Mouse (Mus musculus) MEL (cell line): ENCODE measurements around the gene Lrrc32. TPM values are rescaled to one million over a fixed set of nuclear protein-coding genes. Genes with fewer than 3 reads are reported as not detected.

Source experiments
- DNase-seq: peaks from one replicate; pipeline ENCODE4 v3.0.0; 2011; ENCODE audit warnings: low read depth, low spot score
- H3K27ac ChIP-seq: 2 replicates; pipeline ENCODE4 v1.5.1; 2012; ENCODE audit warnings: low read depth, mild to moderate bottlenecking, control low read depth, low read length, moderate library complexity; ENCODE audit not compliant: control insufficient read depth
- H3K27me3 ChIP-seq, 2 experiments: fragments of 150-350 bp in 1 of 2; sonication (generic) in 1 of 2; 2 replicates each; pipeline ENCODE4 v1.6.1; 2012; ENCODE audit warnings: low read length in 2 of 2, mild to moderate bottlenecking in 2 of 2, improper control_type of control experiment in 1 of 2, moderate library complexity in 1 of 2; ENCODE audit not compliant: insufficient read depth in 2 of 2, control insufficient read depth in 1 of 2
- H3K36me3 ChIP-seq, 2 experiments: 2 replicates each; pipeline ENCODE4 v1.6.1; 2012 to 2014; ENCODE audit warnings: low read length in 2 of 2, improper control_type of control experiment in 1 of 2, inconsistent platforms in 1 of 2, mild to moderate bottlenecking in 1 of 2; ENCODE audit not compliant: insufficient read depth in 2 of 2, control insufficient read depth in 1 of 2
- H3K4me1 ChIP-seq, 2 experiments: fragments of 150-350 bp in 1 of 2; sonication (generic) in 1 of 2; 2 replicates each; pipeline ENCODE4 v1.6.1; 2012; ENCODE audit warnings: low read length in 2 of 2, improper control_type of control experiment in 1 of 2, mild to moderate bottlenecking in 1 of 2; ENCODE audit not compliant: insufficient read depth in 2 of 2, control insufficient read depth in 1 of 2
- H3K4me3 ChIP-seq, 2 experiments: fragments of 150-350 bp in 1 of 2; sonication (generic) in 1 of 2; 2 replicates each; pipeline ENCODE4 v1.5.1; 2012; ENCODE audit warnings: low read depth in 2 of 2, low read length in 2 of 2, mild to moderate bottlenecking in 2 of 2, moderate library complexity in 2 of 2, control low read depth in 1 of 2, improper control_type of control experiment in 1 of 2; ENCODE audit not compliant: control insufficient read depth in 1 of 2, insufficient read depth in 1 of 2
- H3K79me2 ChIP-seq: 2 replicates; pipeline ENCODE4 v1.6.1; 2012; ENCODE audit warnings: mild to moderate bottlenecking, low read length, moderate library complexity; ENCODE audit not compliant: control insufficient read depth, poor library complexity, insufficient read depth
- H3K9ac ChIP-seq: 2 replicates; pipeline ENCODE4 v1.6.1; 2012; ENCODE audit warnings: low read depth, mild to moderate bottlenecking, control low read depth, low read length, moderate library complexity; ENCODE audit not compliant: control insufficient read depth, poor library complexity, severe bottlenecking
- H3K9me3 ChIP-seq: fragments of 150-350 bp; sonication (generic); replicated peaks from 2 replicates; pipeline ENCODE4 v1.6.1; 2012; ENCODE audit warnings: mild to moderate bottlenecking, low read length, improper control_type of control experiment, moderate library complexity; ENCODE audit not compliant: insufficient read depth
- CHD1 ChIP-seq: IDR thresholded peaks from 2 replicates; pipeline ENCODE4 v1.6.1; 2012; ENCODE audit warnings: low read depth, mild to moderate bottlenecking, inconsistent platforms, low read length, improper control_type of control experiment
- CHD2 ChIP-seq: IDR thresholded peaks from 2 replicates; pipeline ENCODE4 v1.6.1; 2011; ENCODE audit warnings: low read length, improper control_type of control experiment
- CTCF ChIP-seq, 3 experiments: IDR thresholded peaks in 2 of 3; conservative IDR thresholded peaks in 1 of 3; 2 replicates each; pipeline ENCODE4 v1.5.1; 2011 to 2012; ENCODE audit warnings: low read length in 3 of 3, low read depth in 2 of 3, mild to moderate bottlenecking in 2 of 3, improper control_type of control experiment in 1 of 3, inconsistent platforms in 1 of 3, mixed read lengths in 1 of 3, moderate library complexity in 1 of 3; ENCODE audit not compliant: control insufficient read depth in 1 of 3, insufficient read depth in 1 of 3, poor library complexity in 1 of 3, severe bottlenecking in 1 of 3
- E2F4 ChIP-seq: IDR thresholded peaks from 2 replicates; pipeline ENCODE4 v1.6.1; 2011; ENCODE audit warnings: low read depth, low read length, improper control_type of control experiment, borderline replicate concordance
- ELF1 ChIP-seq: IDR thresholded peaks from 2 replicates; pipeline ENCODE4 v1.6.1; 2014; ENCODE audit warnings: low read depth, mild to moderate bottlenecking, inconsistent platforms, low read length, improper control_type of control experiment, moderate library complexity
- ETS1 ChIP-seq: IDR thresholded peaks from 2 replicates; pipeline ENCODE4 v1.6.1; 2012; ENCODE audit warnings: low read depth, mild to moderate bottlenecking, inconsistent platforms, low read length, improper control_type of control experiment, moderate library complexity
- KAT2A ChIP-seq: conservative IDR thresholded peaks from 2 replicates; pipeline ENCODE4 v1.6.1; 2012; ENCODE audit warnings: low read depth, low read length, improper control_type of control experiment, inconsistent platforms
- MAFK ChIP-seq: IDR thresholded peaks from 2 replicates; pipeline ENCODE4 v1.6.1; 2011; ENCODE audit warnings: low read depth, mild to moderate bottlenecking, low read length, improper control_type of control experiment, borderline replicate concordance
- MAX ChIP-seq: IDR thresholded peaks from 2 replicates; pipeline ENCODE4 v1.6.1; 2011; ENCODE audit warnings: low read length, improper control_type of control experiment
- MAZ ChIP-seq: IDR thresholded peaks from 2 replicates; pipeline ENCODE4 v1.6.1; 2012; ENCODE audit warnings: low read depth, mild to moderate bottlenecking, inconsistent platforms, low read length, improper control_type of control experiment
- MXI1 ChIP-seq: IDR thresholded peaks from 2 replicates; pipeline ENCODE4 v1.6.1; 2011; ENCODE audit warnings: mild to moderate bottlenecking, low read depth, low read length, improper control_type of control experiment
- MYB ChIP-seq: IDR thresholded peaks from 2 replicates; pipeline ENCODE4 v1.6.1; 2011; ENCODE audit warnings: mild to moderate bottlenecking, low read depth, low read length, improper control_type of control experiment
- NELFE ChIP-seq: IDR thresholded peaks from 2 replicates; pipeline ENCODE4 v1.6.1; 2011; ENCODE audit warnings: low read depth, low read length, improper control_type of control experiment
- NRF1 ChIP-seq: IDR thresholded peaks from 2 replicates; pipeline ENCODE4 v1.6.1; 2014; ENCODE audit warnings: low read depth, mild to moderate bottlenecking, inconsistent platforms, low read length, improper control_type of control experiment, moderate library complexity; ENCODE audit not compliant: poor library complexity, insufficient read depth, severe bottlenecking
- POLR2A ChIP-seq, 2 experiments: IDR thresholded peaks; 2 replicates each; pipeline ENCODE4 v1.6.1; 2011 to 2012; ENCODE audit warnings: low read length in 2 of 2, mild to moderate bottlenecking in 2 of 2, control low read depth in 1 of 2, improper control_type of control experiment in 1 of 2, low read depth in 1 of 2, moderate library complexity in 1 of 2; ENCODE audit not compliant: control insufficient read depth in 1 of 2, insufficient read depth in 1 of 2, poor library complexity in 1 of 2
- RCOR1 ChIP-seq: IDR thresholded peaks from 2 replicates; pipeline ENCODE4 v1.6.1; 2012; ENCODE audit warnings: low read depth, mild to moderate bottlenecking, inconsistent platforms, low read length, improper control_type of control experiment
- TBP ChIP-seq: IDR thresholded peaks from 2 replicates; pipeline ENCODE4 v1.8.0; 2011; ENCODE audit warnings: low read depth, low read length, improper control_type of control experiment
- TCF12 ChIP-seq: IDR thresholded peaks from 2 replicates; pipeline ENCODE4 v1.6.1; 2014; ENCODE audit warnings: low read depth, mild to moderate bottlenecking, inconsistent platforms, low read length, improper control_type of control experiment, moderate library complexity
- UBTF ChIP-seq: IDR thresholded peaks from 2 replicates; pipeline ENCODE4 v1.6.1; 2012; ENCODE audit warnings: low read depth, mild to moderate bottlenecking, inconsistent platforms, low read length, improper control_type of control experiment, moderate library complexity, borderline replicate concordance; ENCODE audit not compliant: insufficient read depth
- ZNF384 ChIP-seq: IDR thresholded peaks from 2 replicates; pipeline ENCODE4 v1.6.1; 2012; ENCODE audit warnings: low read depth, mild to moderate bottlenecking, inconsistent platforms, low read length, improper control_type of control experiment
- polyA plus RNA-seq, 2 experiments: library from polyadenylated mRNA; stranded (reverse) in 1 of 2; unstranded in 1 of 2; fragments of >175 nt in 1 of 2; fragments of >200 nt in 1 of 2; gene quantifications; 2 replicates each; pipeline versions ENCODE4 v1.2.1 to v1.2.4; 2012; ENCODE audit warnings: low replicate concordance in 2 of 2, low read depth in 1 of 2; ENCODE audit not compliant: insufficient read length in 2 of 2, insufficient read depth in 1 of 2, missing spikeins in 1 of 2
- total RNA-seq: library from RNA; depleted of rRNA; stranded (reverse); fragments of 300-350 nt; gene quantifications from 2 replicates; pipeline ENCODE4 v1.2.3, GENCODE M21; 2012

The Lrrc32 gene
- total and polyA plus RNA-seq, 3 experiments, result not detected

DNA sequence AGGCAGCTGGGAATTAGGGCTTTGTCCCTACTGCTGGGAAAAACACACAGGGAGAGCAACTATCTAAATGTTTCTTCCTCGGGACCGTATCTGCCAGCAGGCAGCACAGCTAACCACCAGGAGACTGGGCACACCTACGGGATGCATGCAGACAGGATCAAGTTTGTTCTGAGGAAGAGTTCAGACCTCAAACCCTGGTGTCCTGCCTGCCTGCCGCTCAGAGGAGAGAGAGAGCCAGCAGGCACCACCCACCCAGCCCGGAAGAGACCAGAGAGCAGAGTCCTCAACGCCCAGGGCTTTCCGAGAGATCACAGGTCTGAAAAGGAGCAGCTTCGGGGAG is 5.8 kb upstream of the Lrrc32 start:
- Histone ChIP-seq H3K4me1 (no peaks in the 10 kb centered on the region), H3K79me2 (no peaks in the 10 kb centered on the region), H3K4me3 (no peak overlapping the region), H3K36me3 (no peaks in the 10 kb centered on the region), H3K9ac (no peak overlapping the region), H3K9me3 (no peaks in the 10 kb centered on the region), H3K27me3 (no peaks in the 10 kb centered on the region), H3K27ac (no peak overlapping the region)
- TF ChIP-seq ELF1, result 0 out of 2 replicates have a peak, but pooled peaks have one; percentile 12
- TF ChIP-seq MXI1, result no peak
- TF ChIP-seq CTCF (IDR thresholded peaks at IDR 0.05 in 2 of 3, conservative IDR thresholded peaks at IDR 0.05 in 1 of 3; ENCODE audit: control insufficient read depth in 1 of 3, insufficient read depth in 1 of 3, low read depth in 2 of 3, low read length in 3 of 3, poor library complexity in 1 of 3, severe bottlenecking in 1 of 3), result no peak
- TF ChIP-seq NRF1, result no peak
- peak; percentile 44 for DNase-seq

DNA sequence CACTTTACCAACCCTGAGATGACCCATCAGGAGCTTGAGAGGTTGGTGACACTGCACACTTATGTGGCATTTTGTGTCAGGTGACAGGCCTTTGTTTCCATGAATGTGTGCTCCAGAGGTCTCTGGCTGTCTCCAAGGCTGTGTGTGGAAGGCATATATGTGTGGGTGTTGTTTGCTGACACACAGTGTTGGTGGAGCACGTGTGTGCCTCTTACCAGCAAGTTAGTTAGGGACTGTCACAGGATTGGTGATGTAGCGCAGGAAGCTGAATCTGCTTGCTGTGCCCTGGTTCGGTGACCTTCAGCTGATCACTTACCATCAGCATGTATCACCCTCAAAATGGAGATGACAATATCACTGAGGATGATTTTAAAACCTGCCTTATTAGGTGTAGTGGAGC is 4.2 kb upstream of the Lrrc32 start:
- no peaks in the 10 kb centered on the region for H3K9me3 ChIP-seq
- H3K27me3 ChIP-seq, result no peaks in the 10 kb centered on the region
- DNase-seq, result no peak
- H3K36me3 ChIP-seq, result no peaks in the 10 kb centered on the region
- H3K4me1 ChIP-seq, result no peaks in the 10 kb centered on the region
- TF ChIP-seq CHD2 (no peak), CHD1 (no peak), MXI1 (no peak), TBP (no peak), KAT2A (no peak), MAFK (no peak), RCOR1 (no peak), POLR2A (IDR thresholded peaks at IDR 0.05; ENCODE audit: control insufficient read depth in 1 of 2, insufficient read depth in 1 of 2, low read depth in 1 of 2, low read length in 2 of 2, poor library complexity in 1 of 2) (no peak), MAX (no peak), ETS1 (no peak), ZNF384 (no peak), E2F4 (no peak), MYB (no peak), MAZ (no peak), NELFE (no peak), UBTF (no peak), TCF12 (no peak), ELF1 (no peak)
- H3K9ac ChIP-seq, result no peak overlapping the region
- H3K4me3 ChIP-seq, result no peak overlapping the region
- H3K27ac ChIP-seq, result no peak overlapping the region
- H3K79me2 ChIP-seq, result no peaks in the 10 kb centered on the region
